Comparison of ENCODE assay signal across 10 mouse cellular contexts in genomic region chr1:4653937-4654336, GRCm38 (mm10).
DNase-seq lines count a peak whose midpoint lies in the region; ATAC-seq and TF ChIP-seq lines count a peak whose summit lies in the region.
"Had no signal": no experiment of that assay in that cellular context is flagged by ENCODE, and none has a peak within 500 bp of the region (broad histone marks: within the 10 kb centered on the region; RNA-seq: fewer than 3 reads in every experiment).

No protein-coding gene starts in this region.

- 69% methylated on average over 7 of the region's 7 CpGs for WGBS in forebrain, embryonic 16.5 days

- no peaks in the 10 kb centered on the region for H3K27me3 ChIP-seq in forebrain, embryonic 16.5 days (replicated peaks; ENCODE audit: control insufficient read depth, insufficient read depth, low read length)
- H3K27me3 ChIP-seq: stomach, embryonic 15.5 days had no signal

- no peak for TF ChIP-seq CTCF in gastrocnemius, adult 2 months (IDR thresholded peaks at IDR 0.05)

- ATAC-seq in forebrain, embryonic 16.5 days = no peak

- no peak overlapping the region for H3K9ac ChIP-seq in forebrain, embryonic 16.5 days (replicated peaks; ENCODE audit: low read depth, low read length)
- H3K9ac ChIP-seq: stomach, embryonic 15.5 days had no signal

- no peak overlapping the region for H3K4me2 ChIP-seq in forebrain, embryonic 16.5 days (ENCODE audit: low read length)
- H3K4me2 ChIP-seq: liver, embryonic 11.5 days; stomach, embryonic 15.5 days had no signal

- H3K36me3 ChIP-seq in forebrain, embryonic 16.5 days (ENCODE audit: control insufficient read depth, insufficient read depth) = no peaks in the 10 kb centered on the region
- H3K36me3 ChIP-seq: stomach, embryonic 15.5 days had no signal

- peak overlapping the region; percentile 60 for H3K27ac ChIP-seq in gastrocnemius, adult 2 months
- no peak overlapping the region for H3K27ac ChIP-seq in forebrain, embryonic 16.5 days (ENCODE audit: low read length)
- H3K27ac ChIP-seq: stomach, embryonic 15.5 days had no signal

- peak; percentile 24 for DNase-seq in gastrocnemius, adult 2 months
- no peak for DNase-seq in gastrocnemius, postnatal 4 days (ENCODE audit: low spot score in 2 of 2)
- peak; percentile 15 to 18 for DNase-seq in adrenal gland, postnatal 36 days
- peak; percentile 8 to 9 for DNase-seq in heart, postnatal 10 days
- peak; percentile 50 to 70 for DNase-seq in kidney, postnatal 25 days
- no peak for DNase-seq in layer of hippocampus, postnatal 36 days
- no peak for DNase-seq in right cerebral cortex, postnatal 36 days (ENCODE audit: low spot score in 2 of 2)

- H3K4me1 ChIP-seq in forebrain, embryonic 16.5 days (replicated peaks; ENCODE audit: control insufficient read depth, insufficient read depth, low read length) = no peaks in the 10 kb centered on the region
- H3K4me1 ChIP-seq: stomach, embryonic 15.5 days had no signal

- intact Hi-C loops in gastrocnemius, adult 2 months (cut with DNase I) = no loop called here
- intact Hi-C loops in heart, postnatal 10 days (cut with DNase I) = no loop called here

- no peaks in the 10 kb centered on the region for H3K9me3 ChIP-seq in forebrain, embryonic 16.5 days (ENCODE audit: control insufficient read depth, low read length)
- H3K9me3 ChIP-seq: stomach, embryonic 15.5 days had no signal

- H3K4me3 ChIP-seq in gastrocnemius, adult 2 months = no peak overlapping the region
- no peak overlapping the region for H3K4me3 ChIP-seq in forebrain, embryonic 16.5 days (replicated peaks; ENCODE audit: low read length)
- H3K4me3 ChIP-seq: stomach, embryonic 15.5 days had no signal

Comparison
In these comparisons a context has a peak if more than half of its experiments do, and no peak if none do; other contexts are left out.
1. DNase-seq: peak in gastrocnemius, adult 2 months (single experiment), adrenal gland, postnatal 36 days (2 of 2), heart, postnatal 10 days (2 of 2) and kidney, postnatal 25 days (2 of 2); none in gastrocnemius, postnatal 4 days (0 of 2), layer of hippocampus, postnatal 36 days (0 of 2) and right cerebral cortex, postnatal 36 days (0 of 2).